Mouse (Mus musculus) regulatory T cell (primary cell): Measurements from ENCODE around the gene Gpx1.

Source experiments
- in situ Hi-C: fragments of 300-600 bp; cut with MboI, MseI; formaldehyde crosslinking; loops from one replicate; pipeline ENCODE4 v1.15.1; 2025; ENCODE audit warnings: high pct_unique_total_duplicates

The Gpx1 gene

DNA sequence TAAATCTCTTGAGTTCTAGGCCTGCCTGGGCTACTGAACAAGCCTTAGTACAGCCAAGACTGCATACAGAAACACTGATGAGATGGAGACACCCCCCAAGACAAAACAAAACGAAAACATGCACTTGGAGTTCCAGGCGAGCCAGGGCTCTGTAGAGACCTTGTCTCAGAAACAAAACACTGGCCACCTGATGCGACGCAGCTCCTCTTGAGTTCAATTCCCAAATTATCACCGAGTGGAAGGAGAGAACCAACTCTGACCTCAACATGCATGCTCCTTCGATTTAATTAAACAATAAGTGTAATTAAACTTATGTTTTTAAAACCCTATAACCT, 185 bp upstream of the Gpx1 start:
- in situ Hi-C loops = no loop called here

DNA sequence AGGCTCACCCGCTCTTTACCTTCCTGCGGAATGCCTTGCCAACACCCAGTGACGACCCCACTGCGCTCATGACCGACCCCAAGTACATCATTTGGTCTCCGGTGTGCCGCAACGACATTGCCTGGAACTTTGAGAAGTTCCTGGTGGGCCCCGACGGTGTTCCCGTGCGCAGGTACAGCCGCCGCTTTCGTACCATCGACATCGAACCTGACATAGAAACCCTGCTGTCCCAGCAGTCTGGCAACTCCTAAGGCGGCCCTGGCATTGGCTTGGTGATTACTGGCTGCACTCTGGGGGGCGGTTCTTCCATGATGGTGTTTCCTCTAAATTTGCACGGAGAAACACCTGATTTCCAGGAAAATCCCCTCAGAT, 1.2 kb downstream of the Gpx1 start:
- in situ Hi-C loops = loop anchor here (5.0 kb wide), 1 partner anchor 33 kb away; the partner anchor contains the start of genes Rhoa and Tcta

DNA sequence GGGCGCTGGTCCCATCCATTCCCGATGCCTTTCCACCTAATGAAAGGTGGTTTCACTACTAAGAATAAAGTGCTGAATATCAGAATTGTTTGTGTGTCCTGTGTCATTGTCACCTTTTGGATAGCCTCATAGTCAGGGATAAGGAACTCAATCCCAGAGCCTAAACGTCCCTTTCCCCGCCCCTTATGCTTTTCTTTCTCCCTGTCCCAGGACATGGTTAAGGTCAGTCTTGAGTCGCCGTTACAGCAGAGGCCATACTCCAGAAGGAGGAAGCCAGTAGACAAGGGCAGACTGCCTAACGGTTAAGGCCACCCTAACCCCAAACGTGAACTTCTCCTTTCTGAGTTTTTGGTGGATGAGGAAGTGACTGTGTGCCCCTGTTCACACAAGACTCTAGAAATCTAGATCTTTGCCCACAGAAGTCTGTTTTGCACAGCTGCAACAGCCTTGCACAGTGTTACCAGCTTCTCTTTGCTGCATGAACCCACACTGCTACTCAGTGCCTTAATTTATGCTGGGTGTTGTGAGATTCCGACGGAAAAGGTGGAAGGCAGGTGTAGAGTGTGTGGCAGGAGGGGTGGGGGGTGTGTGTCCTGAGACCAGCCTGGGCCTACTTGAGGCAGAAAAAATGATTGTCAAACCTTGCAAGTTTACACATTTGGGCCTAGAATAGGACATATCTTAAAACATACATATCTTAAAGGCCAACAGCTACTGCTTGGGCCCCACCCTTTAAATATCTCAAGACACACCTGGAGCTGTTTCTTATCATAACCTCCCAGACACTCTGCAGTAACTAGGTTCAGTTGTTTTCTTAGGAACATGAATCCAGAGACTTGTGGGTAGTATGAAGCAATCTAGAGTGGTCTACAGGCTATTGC, 1.8 kb downstream of the Gpx1 start:
- in situ Hi-C loops = loop anchor here (5.0 kb wide), 1 partner anchor 33 kb away; the partner anchor contains the start of genes Rhoa and Tcta

GRCm38 (mm10) chr9:108341139-108341475, 2.4 kb downstream of the Gpx1 start:
- in situ Hi-C loops = loop anchor here (5.0 kb wide), 1 partner anchor 34 kb away; the partner anchor contains the start of genes Rhoa and Tcta

GRCm38 (mm10) chr9:108341801-108342200, 3.1 kb downstream of the Gpx1 start:
- in situ Hi-C loops = loop anchor here (5.0 kb wide), 1 partner anchor 34 kb away; the partner anchor contains the start of genes Rhoa and Tcta

GRCm38 (mm10) chr9:108342301-108342831, 3.7 kb downstream of the Gpx1 start:
- in situ Hi-C loops = loop anchor here (5.0 kb wide), 1 partner anchor 35 kb away; the partner anchor contains the start of genes Rhoa and Tcta

- in situ Hi-C loops = loop anchor here (5.0 kb wide), 1 partner anchor 36 kb away; the partner anchor contains the start of genes Rhoa and Tcta
Observed at GRCm38 (mm10) chr9:108343331-108343730, 4.6 kb downstream of the Gpx1 start.

GRCm38 (mm10) chr9:108343835-108344234, 5.1 kb downstream of the Gpx1 start:
- in situ Hi-C loops = loop anchor here (5.0 kb wide), 1 partner anchor 37 kb away; the partner anchor contains the start of genes Rhoa and Tcta

GRCm38 (mm10) chr9:108344471-108344870, 5.8 kb downstream of the Gpx1 start:
- in situ Hi-C loops = loop anchor here (5.0 kb wide), 1 partner anchor 37 kb away; the partner anchor contains the start of genes Rhoa and Tcta

- in situ Hi-C loops = no loop called here
Observed at GRCm38 (mm10) chr9:108347024-108347423, 8.3 kb downstream of the Gpx1 start.

- in situ Hi-C loops = no loop called here
Observed at GRCm38 (mm10) chr9:108347540-108348289, 9.0 kb downstream of the Gpx1 start, which contains the start of gene Usp4. Gene Usp4, plus strand, starts transcription at chr9:108347853.

DNA sequence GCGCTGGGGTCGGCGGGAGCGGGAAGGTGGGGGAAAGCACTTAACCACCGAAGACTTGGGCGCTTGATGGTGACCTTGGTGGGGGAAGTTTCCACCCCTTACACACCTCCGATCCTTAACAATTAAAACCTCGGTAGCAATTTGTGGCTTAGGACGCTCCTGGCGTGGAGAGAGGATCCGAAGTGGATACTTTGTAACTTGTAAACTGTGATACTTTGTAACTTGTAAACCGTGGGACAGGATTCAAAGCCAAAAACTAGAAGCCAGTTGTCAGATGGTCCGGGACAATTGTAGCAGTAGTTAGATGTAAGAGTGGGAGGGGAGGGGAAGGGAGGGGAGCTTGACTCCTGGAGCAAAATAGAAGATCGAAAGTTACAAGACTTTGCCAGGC, 9.6 kb downstream of the Gpx1 start:
- in situ Hi-C loops = no loop called here

GRCm38 (mm10) chr9:108349727-108350126, 11.0 kb downstream of the Gpx1 start:
- in situ Hi-C loops = loop anchor here (25.0 kb wide), 1 partner anchor 563 kb away; the partner anchor contains the start of gene Tmem89

DNA sequence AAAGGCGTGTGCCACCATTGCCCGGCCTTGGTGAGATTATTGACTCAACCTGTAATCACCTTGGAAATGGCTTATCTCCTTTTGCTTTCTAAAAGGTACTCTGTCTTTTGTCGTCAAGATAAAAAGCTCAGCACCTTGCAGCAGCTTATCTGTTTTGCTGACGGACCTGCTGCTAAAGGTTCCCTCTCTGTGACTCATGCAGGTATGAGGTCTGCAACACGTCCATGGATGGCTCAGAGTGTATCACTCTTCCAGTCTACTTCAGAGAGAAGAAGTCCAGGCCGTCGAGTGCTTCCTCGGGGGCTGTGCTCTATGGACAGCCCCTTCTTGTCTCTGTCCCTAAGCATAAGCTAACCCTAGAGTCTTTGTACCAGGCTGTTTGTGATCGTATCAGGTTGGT, 39.5 kb downstream of the Gpx1 start:
- in situ Hi-C loops = loop anchor here (5.0 kb wide), 1 partner anchor 154 kb away; no protein-coding TSS in a partner anchor

DNA sequence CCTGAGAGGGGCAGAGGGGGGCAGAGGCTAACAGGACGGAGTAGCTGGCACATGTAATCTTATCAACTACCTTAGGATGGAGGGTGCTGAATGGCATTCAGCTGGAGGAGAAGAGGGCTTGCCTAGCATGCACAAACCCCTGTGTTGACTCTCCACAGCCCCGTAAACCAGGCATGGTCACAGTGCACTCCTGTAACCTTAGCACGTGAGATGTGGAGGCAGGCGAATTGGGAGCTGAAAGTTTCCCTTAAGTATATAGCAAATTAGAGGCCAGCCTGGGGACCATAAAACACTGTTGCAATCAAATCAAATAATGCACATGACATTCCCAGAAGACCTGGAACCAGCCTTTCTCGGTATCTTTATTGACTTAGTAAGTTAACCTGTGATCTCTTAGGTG, 40.0 kb downstream of the Gpx1 start:
- in situ Hi-C loops = loop anchor here (5.0 kb wide), 1 partner anchor 154 kb away; no protein-coding TSS in a partner anchor

DNA sequence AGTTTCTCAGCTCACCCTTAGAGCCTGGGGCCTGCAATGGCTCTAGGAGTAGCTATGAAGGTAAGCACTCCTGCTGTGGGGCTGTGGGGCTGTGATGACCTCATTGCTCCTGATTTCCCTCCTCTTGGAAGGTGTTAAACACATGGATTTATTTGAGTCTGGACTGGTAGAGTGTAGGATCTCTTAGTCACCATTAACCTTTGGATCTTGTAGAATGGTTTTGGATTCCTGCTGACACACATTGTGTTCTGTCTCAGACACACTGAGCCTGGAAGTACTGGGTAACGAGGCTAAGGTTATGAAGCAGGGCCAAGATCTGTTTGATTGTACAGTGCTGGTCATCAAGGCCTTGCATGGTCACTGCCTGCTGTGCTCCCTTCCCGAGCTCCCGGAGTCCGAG, 40.6 kb downstream of the Gpx1 start:
- in situ Hi-C loops = loop anchor here (5.0 kb wide), 1 partner anchor 153 kb away; no protein-coding TSS in a partner anchor

- in situ Hi-C loops = loop anchor here (10.0 kb wide), 1 partner anchor 537 kb away; no protein-coding TSS in a partner anchor
Observed at GRCm38 (mm10) chr9:108381382-108381781, 42.7 kb downstream of the Gpx1 start.

DNA sequence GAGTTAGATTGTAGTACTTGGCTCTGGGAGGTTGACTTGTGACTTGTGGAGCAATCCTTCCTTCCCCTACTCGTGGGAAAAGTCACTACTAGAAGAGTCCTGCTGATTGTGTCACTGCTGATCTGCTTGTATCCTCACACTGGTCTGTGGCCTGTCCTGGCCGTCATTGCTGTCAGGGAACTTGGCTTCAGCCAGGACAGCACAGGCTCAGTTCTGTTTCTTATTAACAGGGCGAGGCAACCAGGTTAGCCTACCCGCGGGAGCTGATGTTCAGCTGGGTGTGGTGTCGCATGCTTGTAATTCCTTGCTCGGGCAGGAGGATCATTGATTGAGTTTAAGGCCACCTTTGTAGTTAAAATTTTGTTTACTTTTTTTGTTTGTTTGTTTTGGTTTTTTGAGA, 46.3 kb downstream of the Gpx1 start:
- in situ Hi-C loops = loop anchor here (10.0 kb wide), 1 partner anchor 540 kb away; no protein-coding TSS in a partner anchor

- in situ Hi-C loops = loop anchor here (10.0 kb wide), 1 partner anchor 542 kb away; no protein-coding TSS in a partner anchor
Observed at GRCm38 (mm10) chr9:108386816-108387215, 48.1 kb downstream of the Gpx1 start.

- in situ Hi-C loops = loop anchor here (10.0 kb wide), 1 partner anchor 544 kb away; no protein-coding TSS in a partner anchor
Observed at GRCm38 (mm10) chr9:108388601-108389000, 49.9 kb downstream of the Gpx1 start.

- in situ Hi-C loops = loop anchor here (10.0 kb wide), 1 partner anchor 544 kb away; no protein-coding TSS in a partner anchor
Observed at GRCm38 (mm10) chr9:108389220-108389619, 50.5 kb downstream of the Gpx1 start.
